Mouse (Mus musculus) brain, embryonic 14.5 days (tissue): ENCODE data around the gene Nectin2. TPM values are rescaled to one million over a fixed set of nuclear protein-coding genes. Genes with fewer than 3 reads are reported as not detected.

Source experiments
- DNase-seq: peaks from one replicate; pipeline ENCODE4 v3.0.0-alpha.2; 2011; ENCODE audit warnings: low read depth
- CTCF ChIP-seq: fragments of 200-500 bp; IDR thresholded peaks from 2 replicates; pipeline ENCODE4 v1.5.1; 2012; ENCODE audit warnings: inconsistent platforms, mild to moderate bottlenecking, moderate library complexity, borderline replicate concordance; ENCODE audit not compliant: insufficient read depth, insufficient read length; ENCODE audit errors: extremely low read depth
- POLR2A ChIP-seq: fragments of 200-500 bp; IDR thresholded peaks from 2 replicates; pipeline ENCODE4 v1.6.1; 2012; ENCODE audit warnings: mild to moderate bottlenecking, inconsistent platforms, borderline replicate concordance; ENCODE audit not compliant: poor library complexity, insufficient read depth, insufficient read length, severe bottlenecking; ENCODE audit errors: extremely low read depth
- polyA plus RNA-seq: library from polyadenylated mRNA; depleted of rRNA; stranded (reverse); fragments of >200 nt; gene quantifications from 2 replicates; pipeline ENCODE4 v1.2.3, GENCODE M21; 2012

Nectin2 gene
- polyA plus RNA-seq, 1 experiment = 45.2 TPM

DNA sequence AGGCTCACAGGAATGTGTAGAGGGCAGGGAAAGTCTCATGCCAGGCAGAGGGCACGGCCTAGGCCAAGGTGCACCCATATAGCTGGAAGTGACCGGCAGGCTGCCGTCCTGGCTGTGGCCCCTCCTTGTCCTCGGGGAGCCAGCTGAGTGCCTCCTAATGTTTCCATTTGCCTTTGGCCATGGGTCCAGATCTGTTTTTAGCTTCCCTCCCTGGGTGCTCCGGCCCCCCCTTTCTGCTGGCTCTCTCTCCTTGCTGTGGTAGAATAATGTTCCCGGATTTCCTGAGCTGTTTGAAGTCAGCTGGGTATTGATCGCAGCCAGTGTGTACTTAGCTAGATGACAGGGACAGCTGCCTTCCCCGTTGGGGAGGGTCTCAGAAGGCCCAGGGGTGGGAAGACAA is 33.3 kb upstream of the Nectin2 start:
- DNase-seq = no peak
- no peak for TF ChIP-seq POLR2A
- TF ChIP-seq CTCF = no peak

DNA sequence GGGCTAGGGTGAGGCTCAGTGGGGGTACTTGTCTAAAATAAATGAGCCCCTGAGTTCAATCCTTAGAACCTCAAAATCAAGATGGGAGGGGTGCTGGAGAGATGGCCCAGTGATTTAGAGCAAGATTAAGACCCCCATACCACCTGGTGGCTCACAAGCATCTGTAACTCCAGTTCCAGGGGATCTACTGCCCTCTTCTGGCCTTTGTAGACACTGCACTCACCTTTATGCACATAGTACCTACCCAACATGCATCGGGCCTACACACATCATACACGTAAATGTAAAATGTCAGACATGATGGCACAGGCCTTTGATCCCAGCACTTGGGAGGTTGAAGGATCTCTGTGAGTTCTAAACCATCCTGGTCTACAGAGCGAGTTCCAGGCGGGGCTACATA is 32.4 kb upstream of the Nectin2 start:
- DNase-seq = no peak
- TF ChIP-seq CTCF (peak; percentile 27; the same call in 1 of the 2 replicates), POLR2A (no peak)

DNA sequence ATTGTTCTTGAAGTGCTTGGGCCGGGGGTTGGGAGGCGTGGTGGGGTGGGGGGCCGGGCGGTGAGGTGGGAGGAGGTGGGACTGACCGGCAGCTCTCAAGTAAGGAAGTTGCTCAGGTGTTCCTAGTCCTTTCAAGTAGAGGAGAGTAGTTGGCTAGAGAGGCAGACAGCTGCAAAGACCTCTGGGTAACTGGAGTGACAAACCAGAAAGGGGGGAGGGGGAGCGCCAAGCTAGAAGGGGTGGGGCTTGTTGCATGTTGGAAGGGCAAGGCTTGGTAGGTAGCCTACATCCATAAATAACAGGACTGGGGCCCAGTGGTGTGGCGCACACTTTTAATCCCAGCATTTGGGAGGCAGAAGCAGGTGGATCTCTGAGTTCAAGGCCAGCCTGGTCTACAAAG is 31.5 kb upstream of the Nectin2 start:
- TF ChIP-seq CTCF (no peak), POLR2A (no peak)

GRCm38 (mm10) chr7:19779903-19780302 is 29.6 kb upstream of the Nectin2 start:
- no peak for DNase-seq

More for the DNA sequence above, 31.5 kb upstream of the Nectin2 start:
- no peak for DNase-seq

GRCm38 (mm10) chr7:19778645-19779044 is 28.4 kb upstream of the Nectin2 start:
- no peak for TF ChIP-seq CTCF
- no peak for TF ChIP-seq POLR2A
- no peak for DNase-seq

More at GRCm38 (mm10) chr7:19779903-19780302, 29.6 kb upstream of the Nectin2 start:
- TF ChIP-seq CTCF = peak; percentile 25; the same call in 1 of the 2 replicates
- TF ChIP-seq POLR2A = no peak

- peak; percentile 13 for DNase-seq
- TF ChIP-seq POLR2A = no peak
- TF ChIP-seq CTCF = no peak
Measured at GRCm38 (mm10) chr7:19777049-19777723, 26.9 kb upstream of the Nectin2 start.

DNA sequence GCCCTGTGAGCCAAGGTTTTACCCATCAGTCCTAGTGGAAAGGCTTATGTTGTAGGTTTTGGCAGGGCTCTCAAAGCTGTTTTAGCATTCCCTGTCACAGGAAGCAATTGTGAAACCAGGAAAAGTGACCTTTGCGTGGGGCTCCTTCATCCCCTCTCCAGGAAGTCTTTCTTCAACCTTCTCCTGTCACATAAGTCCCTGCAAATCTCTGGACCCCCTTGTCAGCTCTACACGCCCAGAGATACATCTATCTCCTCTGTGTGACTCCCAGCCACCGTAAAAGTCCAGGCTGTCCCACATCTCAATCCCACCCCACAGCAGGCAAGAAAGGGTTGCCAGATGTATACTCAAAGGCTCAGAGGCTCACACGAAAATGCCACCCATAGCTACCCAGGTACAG is 21.4 kb upstream of the Nectin2 start:
- TF ChIP-seq CTCF (no peak), POLR2A (no peak)
- DNase-seq = no peak

DNA sequence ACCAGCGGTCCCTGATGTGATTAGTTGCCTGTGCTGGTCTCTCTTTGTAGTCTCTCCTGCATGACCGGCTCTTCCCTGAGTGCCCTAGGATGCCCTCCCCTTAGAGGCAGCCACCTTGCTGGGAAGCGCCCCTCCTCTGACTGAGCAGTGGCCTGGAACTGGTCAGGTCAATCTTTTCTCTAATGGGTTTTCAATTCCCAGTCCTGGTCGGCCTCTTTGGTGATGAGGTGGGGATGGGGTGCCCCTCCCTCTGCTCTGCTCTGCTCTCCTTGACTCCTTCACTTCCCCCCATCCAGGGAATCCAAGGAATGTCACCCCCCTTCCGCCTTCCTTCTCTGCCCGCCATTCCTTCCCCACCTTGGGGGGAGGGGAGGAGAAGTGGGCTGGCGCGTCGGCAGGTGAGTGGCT is 20.7 kb upstream of the Nectin2 start, which contains the start of gene Bcam:
TSS of gene Bcam (minus strand) at position 33 of the 408 bp plus-strand sequence.
- TF ChIP-seq POLR2A (no peak), CTCF (no peak)

GRCm38 (mm10) chr7:19770375-19770754 is 20.1 kb upstream of the Nectin2 start:
- peak; percentile 82 for DNase-seq
- TF ChIP-seq CTCF = no peak
- TF ChIP-seq POLR2A = 0 out of 2 replicates have a peak, but pooled peaks have one; percentile 7

More for the DNA sequence above, 20.7 kb upstream of the Nectin2 start, which contains the start of gene Bcam:
- DNase-seq = no peak

GRCm38 (mm10) chr7:19769434-19770374 is 19.4 kb upstream of the Nectin2 start:
- TF ChIP-seq CTCF (no peak), POLR2A (no peak)
- DNase-seq = no peak

DNA sequence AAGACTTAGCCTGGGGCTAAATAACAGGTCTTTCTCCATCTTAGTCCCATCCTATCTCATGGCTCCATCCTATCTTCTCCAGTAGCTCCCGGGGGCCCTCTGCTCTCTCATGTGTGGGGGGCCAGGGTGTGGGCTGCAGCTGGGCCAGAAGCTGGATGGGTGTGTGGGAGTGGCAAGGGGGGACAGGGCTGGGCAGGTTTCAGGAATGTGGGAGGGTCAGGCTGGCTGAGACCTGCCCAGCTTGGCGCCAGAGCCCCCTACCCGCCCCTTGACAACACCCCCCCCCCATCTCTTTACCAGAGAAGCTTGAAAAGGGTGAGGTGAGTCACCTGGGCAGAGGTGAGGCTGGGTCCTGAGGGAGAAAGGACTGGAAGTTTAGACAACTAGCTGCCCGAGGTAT is 18.7 kb upstream of the Nectin2 start:
- DNase-seq = no peak
- TF ChIP-seq CTCF (no peak), POLR2A (no peak)

GRCm38 (mm10) chr7:19768251-19768650 is 18.0 kb upstream of the Nectin2 start:
- TF ChIP-seq POLR2A (no peak), CTCF (no peak)
- no peak for DNase-seq

DNA sequence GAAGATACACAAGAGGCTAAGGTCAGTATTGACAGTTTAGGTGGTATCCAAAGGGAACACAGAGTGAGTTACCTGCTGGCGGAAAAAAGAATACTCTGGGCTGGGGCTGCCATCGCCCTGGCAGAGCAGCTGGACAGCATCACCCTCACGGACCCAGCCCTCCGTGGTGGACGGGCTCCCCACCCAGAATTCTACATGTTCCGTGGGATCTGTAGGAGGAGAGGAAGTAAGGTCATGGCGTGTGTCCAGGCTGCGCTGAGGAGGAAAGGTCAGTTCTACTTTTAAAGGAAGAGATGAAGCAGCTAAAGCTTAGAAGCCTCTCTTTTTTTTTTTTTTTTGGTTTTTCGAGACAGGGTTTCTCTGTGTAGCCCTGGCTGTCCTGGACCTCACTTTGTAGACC is 14.3 kb upstream of the Nectin2 start:
- DNase-seq = no peak
- TF ChIP-seq POLR2A (no peak), CTCF (no peak)
